Mouse (Mus musculus) macrophage (primary cell): ENCODE data around the gene Nfix. TPM values are rescaled to one million over a fixed set of nuclear protein-coding genes. Genes with fewer than 3 reads are reported as not detected.
"Not testable (repeated sequence)": the region's sequence is repeated elsewhere in the genome, so short reads cannot be mapped to it uniquely, and the experiment has no call there.

Experiments used
- H3K27ac ChIP-seq: fragments of 350-480 bp; formaldehyde crosslinking; 2 replicates; pipeline ENCODE4 v1.9.0; 2021
- H3K36me3 ChIP-seq: fragments of 350-480 bp; formaldehyde crosslinking; 2 replicates; pipeline ENCODE4 v1.9.0; 2021; ENCODE audit errors: inconsistent target
- H3K4me3 ChIP-seq: fragments of 350-480 bp; formaldehyde crosslinking; 2 replicates; pipeline ENCODE4 v1.9.0; 2021; ENCODE audit errors: inconsistent target
- H3K79me2 ChIP-seq: fragments of 350-480 bp; formaldehyde crosslinking; 2 replicates; pipeline ENCODE4 v1.9.0; 2021; ENCODE audit errors: inconsistent target
- WGBS: methylation state at CpG from one replicate; pipeline ENCODE4 v1.1.7; 2026; ENCODE audit warnings: inconsistent platforms; ENCODE audit not compliant: missing documents; 5-methylcytosine and 5-hydroxymethylcytosine counted together
- polyA plus RNA-seq: library from polyadenylated mRNA; stranded (reverse); fragments of 250-400 nt; gene quantifications from 3 replicates; pipeline ENCODE4 v1.2.4, GENCODE M21; 2018; ENCODE audit warnings: inconsistent platforms

Gene Nfix
- polyA plus RNA-seq, 1 experiment from 2014 or later = 4.3 TPM

- H3K36me3 ChIP-seq = no peaks in the 10 kb centered on the region
Observed at GRCm38 (mm10) chr8:84681476-84681875, 118.7 kb downstream of the Nfix start.

GRCm38 (mm10) chr8:84677305-84677704 is 122.8 kb downstream of the Nfix start:
- Histone ChIP-seq H3K79me2 (peaks cover 57% of the 10 kb centered on the region), H3K36me3 (peaks cover 34% of the 10 kb centered on the region), H3K27ac (no peak overlapping the region), H3K4me3 (no peak overlapping the region)
- WGBS = 91% methylated on average over 5 of the region's 5 CpGs

More at GRCm38 (mm10) chr8:84681476-84681875, 118.7 kb downstream of the Nfix start:
- no peak overlapping the region for H3K4me3 ChIP-seq
- H3K27ac ChIP-seq = no peak overlapping the region
- 96% methylated on average over 2 of the region's 2 CpGs for WGBS
- H3K79me2 ChIP-seq = peaks cover 99% of the 10 kb centered on the region

GRCm38 (mm10) chr8:84670295-84671006 is 129.7 kb downstream of the Nfix start:
- H3K79me2 ChIP-seq, H3K4me3 ChIP-seq, H3K27ac ChIP-seq: not testable (repeated sequence)
- peaks cover 32% of the 10 kb centered on the region for H3K36me3 ChIP-seq
- WGBS = 84% methylated on average over 3 of the region's 5 CpGs

GRCm38 (mm10) chr8:84668731-84669485 is 131.2 kb downstream of the Nfix start:
- Histone ChIP-seq H3K36me3 (peaks cover 21% of the 10 kb centered on the region), H3K27ac (no peak overlapping the region), H3K4me3 (no peak overlapping the region), H3K79me2 (no peaks in the 10 kb centered on the region; the same call in 1 of the 2 replicates)
- WGBS = 67% methylated on average over 6 of the region's 6 CpGs

GRCm38 (mm10) chr8:84668081-84668480 is 132.1 kb downstream of the Nfix start:
- no peak overlapping the region for H3K27ac ChIP-seq
- WGBS = 94% methylated on average over 1 of the region's 1 CpGs
- H3K36me3 ChIP-seq = peaks cover 14% of the 10 kb centered on the region
- no peaks in the 10 kb centered on the region; the same call in 1 of the 2 replicates for H3K79me2 ChIP-seq
- no peak overlapping the region for H3K4me3 ChIP-seq

- 4% methylated on average over 14 of the region's 14 CpGs for WGBS
- Histone ChIP-seq H3K27ac (peak overlapping the region; percentile 89), H3K36me3 (no peaks in the 10 kb centered on the region), H3K4me3 (peak overlapping the region; percentile 59), H3K79me2 (peaks cover 16% of the 10 kb centered on the region; the same call in 1 of the 2 replicates)
Observed at GRCm38 (mm10) chr8:84665385-84665893, 134.7 kb downstream of the Nfix start.

- Histone ChIP-seq H3K36me3 (no peaks in the 10 kb centered on the region), H3K27ac (peak overlapping the region; percentile 89), H3K4me3 (peak overlapping the region; percentile 59), H3K79me2 (peaks cover 16% of the 10 kb centered on the region; the same call in 1 of the 2 replicates)
- under 1% methylated on average over 29 of the region's 29 CpGs for WGBS
Observed at GRCm38 (mm10) chr8:84664566-84665384, 135.4 kb downstream of the Nfix start.

GRCm38 (mm10) chr8:84663483-84664327 is 136.4 kb downstream of the Nfix start:
- Histone ChIP-seq H3K79me2 (peaks cover 16% of the 10 kb centered on the region; the same call in 1 of the 2 replicates), H3K27ac (peak overlapping the region; percentile 89), H3K36me3 (no peaks in the 10 kb centered on the region), H3K4me3 (peak overlapping the region; percentile 59)
- WGBS = 4% methylated on average over 43 of the region's 43 CpGs

GRCm38 (mm10) chr8:84662581-84663065 is 137.5 kb downstream of the Nfix start, which contains the start of gene Ier2:
Gene Ier2 (minus strand): TSS chr8:84662852.
- Histone ChIP-seq H3K79me2 (peaks cover 16% of the 10 kb centered on the region; the same call in 1 of the 2 replicates), H3K4me3 (peak within 1 kb of the TSS; percentile 56), H3K36me3 (no peaks in the 10 kb centered on the region), H3K27ac (peak within 1 kb of the TSS; percentile 89)
- WGBS = under 1% methylated on average over 27 of the region's 27 CpGs

- WGBS = under 1% methylated on average over 57 of the region's 61 CpGs
Observed at GRCm38 (mm10) chr8:84661961-84662571, 138.1 kb downstream of the Nfix start.

GRCm38 (mm10) chr8:84661458-84661871 is 138.7 kb downstream of the Nfix start:
- Histone ChIP-seq H3K79me2 (peaks cover 16% of the 10 kb centered on the region; the same call in 1 of the 2 replicates), H3K4me3 (peak overlapping the region; percentile 56), H3K27ac (peak overlapping the region; percentile 89), H3K36me3 (no peaks in the 10 kb centered on the region)
- 2% methylated on average over 22 of the region's 24 CpGs for WGBS

More at GRCm38 (mm10) chr8:84661961-84662571, 138.1 kb downstream of the Nfix start:
- Histone ChIP-seq H3K36me3 (no peaks in the 10 kb centered on the region), H3K4me3 (peak overlapping the region; percentile 56), H3K27ac (peak overlapping the region; percentile 89), H3K79me2 (peaks cover 16% of the 10 kb centered on the region; the same call in 1 of the 2 replicates)

- peak overlapping the region; percentile 89 for H3K27ac ChIP-seq
- H3K79me2 ChIP-seq = peaks cover 16% of the 10 kb centered on the region; the same call in 1 of the 2 replicates
- WGBS = 1% methylated on average over 20 of the region's 20 CpGs
- no peaks in the 10 kb centered on the region for H3K36me3 ChIP-seq
- peak overlapping the region; percentile 56 for H3K4me3 ChIP-seq
Observed at GRCm38 (mm10) chr8:84660819-84661457, 139.2 kb downstream of the Nfix start.
